9 mouse cellular contexts compared by ENCODE assay signal in genomic region chr17:28352018-28352417, GRCm38 (mm10). TPM values are rescaled to one million over a fixed set of nuclear protein-coding genes. Genes with fewer than 3 reads are reported as not detected.
DNase-seq lines count a peak whose midpoint lies in the region; ATAC-seq and TF ChIP-seq lines count a peak whose summit lies in the region.
"Had no signal": no experiment of that assay in that cellular context is flagged by ENCODE, and none has a peak within 500 bp of the region (broad histone marks: within the 10 kb centered on the region; RNA-seq: fewer than 3 reads in every experiment).

No protein-coding gene starts in this region.

- no peak overlapping the region for H3K27ac ChIP-seq in liver, postnatal 0 days (ENCODE audit: low read depth)
- no peak overlapping the region for H3K27ac ChIP-seq in forebrain, embryonic 14.5 days (ENCODE audit: low read depth, low read length)
- H3K27ac ChIP-seq in midbrain, postnatal 0 days (ENCODE audit: low read depth, low read length), result no peak overlapping the region

- TF ChIP-seq CTCF in liver, postnatal 0 days (IDR thresholded peaks at IDR 0.05; ENCODE audit: low read depth), result no peak
- no peak for TF ChIP-seq CTCF in midbrain, postnatal 0 days (IDR thresholded peaks at IDR 0.05)
- no peak for TF ChIP-seq CTCF in lung, adult 2 months (IDR thresholded peaks at IDR 0.05; ENCODE audit: insufficient read depth, low read length)

- H3K9ac ChIP-seq in liver, postnatal 0 days (replicated peaks), result no peak overlapping the region
- no peak overlapping the region for H3K9ac ChIP-seq in forebrain, embryonic 14.5 days (ENCODE audit: low read length)
- no peak overlapping the region for H3K9ac ChIP-seq in midbrain, postnatal 0 days (replicated peaks; ENCODE audit: low read length, poor library complexity, severe bottlenecking)

- peaks cover 18% of the 10 kb centered on the region for H3K4me1 ChIP-seq in liver, postnatal 0 days (ENCODE audit: insufficient read depth)
- peaks cover 11% of the 10 kb centered on the region; the same call in 1 of the 2 replicates for H3K4me1 ChIP-seq in forebrain, embryonic 14.5 days (ENCODE audit: control insufficient read depth, insufficient read depth, low read length)
- H3K4me1 ChIP-seq in midbrain, postnatal 0 days (ENCODE audit: insufficient read depth, low read length), result peaks cover 6% of the 10 kb centered on the region; the same call in 1 of the 2 replicates
- H3K4me1 ChIP-seq in lung, adult 2 months (ENCODE audit: control insufficient read depth, insufficient read depth, low read length), result peaks cover 12% of the 10 kb centered on the region

- DNase-seq in embryo, embryonic 9.5 days (ENCODE audit: extremely low spot score), result peak; percentile 51
- no peak for DNase-seq in embryo, embryonic 11 days
- peak; percentile 70 for DNase-seq in liver
- no peak for DNase-seq in liver, postnatal 0 days
- no peak for DNase-seq in forebrain, embryonic 14.5 days (ENCODE audit: low spot score)
- no peak for DNase-seq in midbrain, postnatal 0 days (ENCODE audit: low spot score)
- DNase-seq in layer of hippocampus, adult 11-12 months (ENCODE audit: low spot score), result no peak
- DNase-seq in lung, adult 2 months, result no peak
- DNase-seq: heart, postnatal 36 days had no signal

- no peak overlapping the region for H3K4me2 ChIP-seq in liver, postnatal 0 days (ENCODE audit: low read depth, low read length)
- no peak overlapping the region for H3K4me2 ChIP-seq in forebrain, embryonic 14.5 days (ENCODE audit: low read length)
- H3K4me2 ChIP-seq in midbrain, postnatal 0 days (ENCODE audit: low read depth, low read length, poor library complexity, severe bottlenecking), result peak overlapping the region; percentile 97; the same call in 1 of the 2 replicates

- no peaks in the 10 kb centered on the region for H3K36me3 ChIP-seq in liver, postnatal 0 days (replicated peaks; ENCODE audit: insufficient read depth, low read length)
- no peaks in the 10 kb centered on the region for H3K36me3 ChIP-seq in forebrain, embryonic 14.5 days (ENCODE audit: control insufficient read depth, insufficient read depth, low read length)
- H3K36me3 ChIP-seq in midbrain, postnatal 0 days (ENCODE audit: insufficient read depth, low read length), result no peaks in the 10 kb centered on the region

- TF ChIP-seq POLR2A in lung, adult 2 months (IDR thresholded peaks at IDR 0.05; ENCODE audit: borderline replicate concordance, extremely low read depth, low read depth, low read length), result no peak

- peaks cover 30% of the 10 kb centered on the region for H3K27me3 ChIP-seq in liver, postnatal 0 days (ENCODE audit: insufficient read depth, low read length)
- 0 out of 2 replicates have a peak, but pooled peaks cover 10% of the 10 kb centered on the region for H3K27me3 ChIP-seq in forebrain, embryonic 14.5 days (replicated peaks; ENCODE audit: control insufficient read depth, insufficient read depth, low read length)
- peaks cover 11% of the 10 kb centered on the region for H3K27me3 ChIP-seq in midbrain, postnatal 0 days (ENCODE audit: insufficient read depth, low read length)

- no peak overlapping the region for H3K4me3 ChIP-seq in liver, postnatal 0 days (ENCODE audit: low read depth, low read length)
- peak overlapping the region; percentile 59; the same call in 1 of the 2 replicates for H3K4me3 ChIP-seq in forebrain, embryonic 14.5 days (ENCODE audit: low read depth, low read length)
- H3K4me3 ChIP-seq in midbrain, postnatal 0 days (ENCODE audit: low read depth, low read length), result no peak overlapping the region
- H3K4me3 ChIP-seq in lung, adult 2 months (replicated peaks; ENCODE audit: extremely low read depth, low read depth, low read length), result no peak overlapping the region

- TF ChIP-seq EP300 in liver, postnatal 0 days (IDR thresholded peaks at IDR 0.05; ENCODE audit: low read depth), result no peak

- 11% methylated on average over 11 of the region's 11 CpGs for WGBS in liver, postnatal 0 days (ENCODE audit: insufficient replicate concordance)
- 18% methylated on average over 11 of the region's 11 CpGs for WGBS in forebrain, embryonic 14.5 days
- 25% methylated on average over 11 of the region's 11 CpGs for WGBS in midbrain, postnatal 0 days
- WGBS in lung, adult 2 months, result 51% methylated on average over 11 of the region's 11 CpGs

- no peaks in the 10 kb centered on the region for H3K9me3 ChIP-seq in liver, postnatal 0 days (ENCODE audit: low read length)
- H3K9me3 ChIP-seq in forebrain, embryonic 14.5 days (replicated peaks; ENCODE audit: control insufficient read depth, low read length), result no peaks in the 10 kb centered on the region
- no peaks in the 10 kb centered on the region for H3K9me3 ChIP-seq in midbrain, postnatal 0 days (ENCODE audit: low read length)

- ATAC-seq in liver, postnatal 0 days, result no peak
- no peak for ATAC-seq in forebrain, embryonic 14.5 days
- no peak for ATAC-seq in midbrain, postnatal 0 days (ENCODE audit: low FRiP score)

RNA-seq across cellular contexts. Expression of gene Tead3, which starts 1.4 kb away (rescaled TPM):
- 0.79 and 1.2 TPM in 2 replicates for polyA plus RNA-seq in liver, postnatal 0 days (2015; fragmentation: Nextera tagmentation; extraction: Ambion mirVana)
- polyA plus RNA-seq in forebrain, embryonic 14.5 days (2014; fragmentation: Nextera tagmentation; extraction: Ambion mirVana), result 1.8 and 2.4 TPM in 2 replicates
- 4.8 and 5.4 TPM in 2 replicates for total RNA-seq in midbrain, postnatal 0 days (2014; rRNA removed)
- polyA plus RNA-seq in midbrain, postnatal 0 days (2015; fragmentation: Nextera tagmentation; extraction: Ambion mirVana), result 1.2 and 1.3 TPM in 2 replicates
- polyA plus RNA-seq in lung, adult 2 months (2012; rRNA removed), result 28.1 and 30.7 TPM in 2 replicates

RNA-seq across cellular contexts. Expression of gene Tulp1, which starts 13.0 kb away (rescaled TPM):
- 0.18 and 0.33 TPM in 2 replicates for polyA plus RNA-seq in liver, postnatal 0 days (2015; fragmentation: Nextera tagmentation; extraction: Ambion mirVana)
- 1.3 and 1.5 TPM in 2 replicates for polyA plus RNA-seq in forebrain, embryonic 14.5 days (2014; fragmentation: Nextera tagmentation; extraction: Ambion mirVana)
- 0.80 and 1.0 TPM in 2 replicates for total RNA-seq in midbrain, postnatal 0 days (2014; rRNA removed)
- 1.1 TPM in 2 replicates for polyA plus RNA-seq in midbrain, postnatal 0 days (2015; fragmentation: Nextera tagmentation; extraction: Ambion mirVana)
- polyA plus RNA-seq in lung, adult 2 months (2012; rRNA removed), result 7.0 and 7.2 TPM in 2 replicates
- total RNA-seq: heart, postnatal 36 days had no signal

RNA-seq across cellular contexts. Expression of gene Rpl10a, which starts 23.7 kb away (rescaled TPM):
- 296 and 311 TPM in 2 replicates for polyA plus RNA-seq in liver, postnatal 0 days (2015; fragmentation: Nextera tagmentation; extraction: Ambion mirVana)
- 360 and 532 TPM in 2 replicates for polyA plus RNA-seq in forebrain, embryonic 14.5 days (2014; fragmentation: Nextera tagmentation; extraction: Ambion mirVana)
- total RNA-seq in midbrain, postnatal 0 days (2014; rRNA removed), result 810 and 1,016 TPM in 2 replicates
- 347 and 365 TPM in 2 replicates for polyA plus RNA-seq in midbrain, postnatal 0 days (2015; fragmentation: Nextera tagmentation; extraction: Ambion mirVana)
- polyA plus RNA-seq in lung, adult 2 months (2012; rRNA removed), result 1,664 and 1,938 TPM in 2 replicates

RNA-seq across cellular contexts. Expression of gene Fance, which starts 38.7 kb away (rescaled TPM):
- 6.7 and 7.1 TPM in 2 replicates for polyA plus RNA-seq in liver, postnatal 0 days (2015; fragmentation: Nextera tagmentation; extraction: Ambion mirVana)
- polyA plus RNA-seq in forebrain, embryonic 14.5 days (2014; fragmentation: Nextera tagmentation; extraction: Ambion mirVana), result 21.7 and 24.5 TPM in 2 replicates
- total RNA-seq in midbrain, postnatal 0 days (2014; rRNA removed), result 33.4 and 33.6 TPM in 2 replicates
- polyA plus RNA-seq in midbrain, postnatal 0 days (2015; fragmentation: Nextera tagmentation; extraction: Ambion mirVana), result 26.1 and 28.6 TPM in 2 replicates
- 18.2 and 21.7 TPM in 2 replicates for polyA plus RNA-seq in lung, adult 2 months (2012; rRNA removed)

Comparison
In these comparisons a context has a peak if more than half of its experiments do, and no peak if none do; other contexts are left out.
1. DNase-seq: peak in embryo, embryonic 9.5 days (single experiment) and liver (single experiment); none in embryo, embryonic 11 days (single experiment), liver, postnatal 0 days (single experiment), forebrain, embryonic 14.5 days (single experiment), midbrain, postnatal 0 days (single experiment), layer of hippocampus, adult 11-12 months (single experiment) and lung, adult 2 months (single experiment).